Mouse (Mus musculus): Measurements from ENCODE around the gene Flnc.

DNA sequence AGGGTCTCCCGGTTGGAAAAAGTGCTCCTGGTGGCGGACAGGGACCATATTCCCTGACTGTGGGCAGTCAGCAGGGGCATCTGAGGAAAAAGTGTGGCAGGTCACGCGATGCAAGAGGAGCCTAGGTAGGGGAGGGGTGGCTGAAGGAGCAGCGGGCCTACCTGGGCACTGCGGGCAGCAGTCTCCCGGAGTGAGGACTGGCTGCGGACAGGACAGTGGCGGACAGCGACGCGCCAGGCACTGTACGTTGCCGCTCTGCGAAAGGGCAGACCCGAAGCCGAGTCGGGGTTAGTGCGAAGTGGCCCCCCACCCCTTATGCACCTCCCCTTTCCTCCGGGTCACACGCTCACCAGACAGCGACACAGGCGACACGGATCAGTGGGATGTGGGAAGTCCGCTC is 63.2 kb downstream of the Flnc start:
- TF ChIP-seq POLR2A (IDR thresholded peaks at IDR 0.05; ENCODE audit: borderline replicate concordance, extremely low read depth, low read depth, low read length) (no peak), CTCF (IDR thresholded peaks at IDR 0.05; ENCODE audit: insufficient read depth, low read length) (no peak)
